Mouse (Mus musculus) liver, embryonic 14.5 days (tissue): ENCODE measurements at regions not wholly inside any gene's neighbourhood (a gene's known extent, or its start where the extent isn't known, plus 50 kb on each side); places are given as distances from the start of the nearest gene placed in this dataset.

Source experiments
- CTCF ChIP-seq: IDR thresholded peaks from 2 replicates; pipeline ENCODE4 v1.5.1; 2016; ENCODE audit warnings: antibody characterized with exemption, low read depth, control low read depth
- EP300 ChIP-seq: IDR thresholded peaks from 2 replicates; pipeline ENCODE4 v1.6.1; 2016; ENCODE audit warnings: antibody characterized with exemption, low read depth

DNA sequence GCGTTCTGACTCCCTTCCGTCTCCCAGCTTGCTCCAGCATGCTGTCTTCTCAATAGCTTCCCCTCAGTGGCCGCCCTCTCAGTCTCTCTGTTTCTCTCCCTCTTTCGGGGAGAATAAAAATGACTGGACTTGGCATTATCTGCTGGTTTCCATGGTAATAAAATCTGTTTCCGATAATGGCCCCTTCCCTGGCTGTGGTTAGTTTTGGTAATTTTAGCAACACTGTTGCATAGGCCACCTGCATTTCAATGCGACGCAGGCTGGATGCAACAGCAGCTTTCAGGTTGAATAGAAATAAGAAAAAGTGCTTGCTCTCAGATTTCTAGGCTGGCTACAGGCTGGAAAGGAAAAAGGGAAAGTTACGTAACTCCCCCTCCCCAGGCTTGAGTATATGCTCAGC is 133.9 kb upstream of the Zc3h12a start:
- TF ChIP-seq CTCF (no peak), EP300 (no peak)
